Mouse (Mus musculus) limb, embryonic 14.5 days (tissue): ENCODE data around the gene Olfr91. TPM values are rescaled to one million over a fixed set of nuclear protein-coding genes. Genes with fewer than 3 reads are reported as not detected.

Experiments
- ATAC-seq: fragments of 200-750 bp; cut with Nextera tagmentation; 2 replicates; pipeline ENCODE4 v1.8.0; 2017; ENCODE audit warnings: low read depth, moderate number of reproducible peaks, moderate TSS enrichment; ENCODE audit not compliant: low FRiP score
- DNase-seq: peaks from one replicate; pipeline ENCODE4 v3.0.0-alpha.2; 2015; ENCODE audit warnings: low spot score
- H3K27ac ChIP-seq: fragments of 300-500 bp; sonication (generic); replicated peaks from 2 replicates; pipeline ENCODE4 v1.5.1; 2014; ENCODE audit warnings: low read depth, mild to moderate bottlenecking, low read length, moderate library complexity, mixed read lengths
- H3K27me3 ChIP-seq: fragments of 300-500 bp; sonication (generic); 2 replicates; pipeline ENCODE4 v1.6.1; 2014; ENCODE audit warnings: low read length, mixed read lengths; ENCODE audit not compliant: control insufficient read depth, insufficient read depth
- H3K36me3 ChIP-seq: fragments of 300-500 bp; sonication (generic); 2 replicates; pipeline ENCODE4 v1.6.1; 2014; ENCODE audit warnings: mild to moderate bottlenecking, low read length, moderate library complexity, mixed read lengths; ENCODE audit not compliant: control insufficient read depth, insufficient read depth
- H3K4me1 ChIP-seq: fragments of 300-500 bp; sonication (generic); 2 replicates; pipeline ENCODE4 v1.6.1; 2014; ENCODE audit warnings: antibody characterized with exemption, low read length, mixed read lengths; ENCODE audit not compliant: control insufficient read depth, insufficient read depth
- H3K4me2 ChIP-seq: fragments of 300-500 bp; sonication (generic); replicated peaks from 2 replicates; pipeline ENCODE4 v1.6.1; 2014; ENCODE audit warnings: low read depth, mild to moderate bottlenecking, low read length, moderate library complexity; ENCODE audit not compliant: severe bottlenecking
- H3K4me3 ChIP-seq: fragments of 300-500 bp; sonication (generic); replicated peaks from 2 replicates; pipeline ENCODE4 v1.5.1; 2014; ENCODE audit warnings: low read length
- H3K9ac ChIP-seq: fragments of 300-500 bp; sonication (generic); 2 replicates; pipeline ENCODE4 v1.6.1; 2014; ENCODE audit warnings: mild to moderate bottlenecking, low read depth, low read length, moderate library complexity; ENCODE audit not compliant: severe bottlenecking
- H3K9me3 ChIP-seq: fragments of 300-500 bp; sonication (generic); 2 replicates; pipeline ENCODE4 v1.6.1; 2016; ENCODE audit warnings: low read length; ENCODE audit not compliant: control insufficient read depth
- POLR2A ChIP-seq: fragments of 200-500 bp; IDR thresholded peaks from 2 replicates; pipeline ENCODE4 v1.8.0; 2012; ENCODE audit warnings: inconsistent platforms, mild to moderate bottlenecking, moderate library complexity, borderline replicate concordance; ENCODE audit not compliant: insufficient read depth, insufficient read length; ENCODE audit errors: extremely low read depth
- WGBS: fragments of 180-500 bp; shearing (Covaris S2); extraction: QIAGEN DNeasy Blood & Tissue Kit; methylation state at CpG from one replicate; pipeline ENCODE4 v1.1.7; 2014; 5-methylcytosine and 5-hydroxymethylcytosine counted together
- polyA plus RNA-seq, 2 experiments: library from polyadenylated mRNA; depleted of rRNA in 1 of 2; stranded (reverse) in 1 of 2; unstranded in 1 of 2; fragments of >200 nt; fragmentation: Nextera tagmentation in 1 of 2; extraction: Ambion mirVana in 1 of 2; gene quantifications; 2 replicates each; pipeline versions ENCODE4 v1.2.1 to v1.2.3; 2012 to 2014

Olfr91 gene
- polyA plus RNA-seq, 2 experiments = not detected

GRCm38 (mm10) chr17:37049570-37050310 lies 48.3 kb downstream of the Olfr91 start:
- H3K27ac ChIP-seq = 0 out of 2 replicates have a peak overlapping the region, but pooled peaks have one; percentile 38
- peak overlapping the region; percentile 60 for H3K4me3 ChIP-seq
- WGBS = 3% methylated on average over 39 of the region's 39 CpGs
- no peak for TF ChIP-seq POLR2A
- H3K9ac ChIP-seq = peak overlapping the region; percentile 80
- DNase-seq = peak; percentile 40
- peak overlapping the region; percentile 82 for H3K4me2 ChIP-seq
- peaks cover 28% of the 10 kb centered on the region for H3K4me1 ChIP-seq
- ATAC-seq = peak; percentile 18; the same call in 1 of the 2 replicates
- H3K36me3 ChIP-seq = peaks cover 9% of the 10 kb centered on the region
- no peaks in the 10 kb centered on the region for H3K9me3 ChIP-seq
- no peaks in the 10 kb centered on the region for H3K27me3 ChIP-seq

DNA sequence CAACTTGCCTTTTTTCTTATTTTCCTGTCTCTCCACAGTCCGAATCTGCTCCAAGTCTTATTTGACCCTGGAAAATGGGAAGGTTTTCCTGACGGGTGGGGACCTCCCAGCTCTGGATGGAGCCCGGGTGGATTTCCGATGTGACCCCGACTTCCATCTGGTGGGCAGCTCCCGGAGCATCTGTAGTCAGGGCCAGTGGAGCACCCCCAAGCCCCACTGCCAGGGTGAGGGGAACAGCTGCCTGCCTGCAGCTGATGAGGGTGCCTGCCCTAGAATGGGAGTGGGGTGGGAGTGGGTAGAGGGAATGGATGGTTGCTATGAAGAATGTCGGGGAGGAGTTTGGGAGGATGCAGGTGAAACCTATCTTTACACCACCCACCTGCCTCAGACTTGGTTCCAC lies 49.7 kb downstream of the Olfr91 start:
- DNase-seq (no peak), ATAC-seq (no peak)
- H3K4me1 ChIP-seq = peaks cover 28% of the 10 kb centered on the region
- H3K36me3 ChIP-seq = peaks cover 4% of the 10 kb centered on the region; the same call in 1 of the 2 replicates
- no peak overlapping the region for H3K4me3 ChIP-seq
- no peak for TF ChIP-seq POLR2A
- WGBS = 64% methylated on average over 7 of the region's 7 CpGs
- H3K27me3 ChIP-seq = no peaks in the 10 kb centered on the region
- no peak overlapping the region for H3K9ac ChIP-seq
- no peaks in the 10 kb centered on the region for H3K9me3 ChIP-seq
- no peak overlapping the region for H3K4me2 ChIP-seq
- H3K27ac ChIP-seq = no peak overlapping the region

DNA sequence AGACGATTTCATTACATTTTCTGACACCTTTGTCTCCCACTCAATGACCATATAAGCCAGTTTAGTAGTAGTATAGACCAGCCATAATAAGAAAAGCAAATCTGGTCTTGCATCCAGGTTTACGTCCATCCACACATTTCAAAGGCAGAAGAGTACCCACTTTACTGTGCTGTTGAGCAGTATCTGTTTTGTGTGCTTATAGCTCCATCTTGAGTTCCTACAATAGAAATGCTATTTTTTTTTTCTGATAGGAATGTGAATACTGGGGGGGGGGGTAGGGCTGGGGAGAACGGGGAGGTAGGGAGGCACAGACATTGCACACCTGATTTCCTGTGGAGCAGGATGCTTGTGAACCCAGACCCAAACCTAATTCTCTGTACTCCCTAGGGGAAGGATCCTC lies 50.1 kb downstream of the Olfr91 start:
- H3K4me2 ChIP-seq = no peak overlapping the region
- DNase-seq (peak; percentile 57), ATAC-seq (no peak)
- 32% methylated on average over 3 of the region's 3 CpGs for WGBS
- no peak overlapping the region for H3K4me3 ChIP-seq
- TF ChIP-seq POLR2A = no peak
- H3K9me3 ChIP-seq = no peaks in the 10 kb centered on the region
- H3K36me3 ChIP-seq = peaks cover 4% of the 10 kb centered on the region; the same call in 1 of the 2 replicates
- H3K27me3 ChIP-seq = no peaks in the 10 kb centered on the region
- H3K9ac ChIP-seq = no peak overlapping the region
- H3K4me1 ChIP-seq = peaks cover 28% of the 10 kb centered on the region
- no peak overlapping the region for H3K27ac ChIP-seq

DNA sequence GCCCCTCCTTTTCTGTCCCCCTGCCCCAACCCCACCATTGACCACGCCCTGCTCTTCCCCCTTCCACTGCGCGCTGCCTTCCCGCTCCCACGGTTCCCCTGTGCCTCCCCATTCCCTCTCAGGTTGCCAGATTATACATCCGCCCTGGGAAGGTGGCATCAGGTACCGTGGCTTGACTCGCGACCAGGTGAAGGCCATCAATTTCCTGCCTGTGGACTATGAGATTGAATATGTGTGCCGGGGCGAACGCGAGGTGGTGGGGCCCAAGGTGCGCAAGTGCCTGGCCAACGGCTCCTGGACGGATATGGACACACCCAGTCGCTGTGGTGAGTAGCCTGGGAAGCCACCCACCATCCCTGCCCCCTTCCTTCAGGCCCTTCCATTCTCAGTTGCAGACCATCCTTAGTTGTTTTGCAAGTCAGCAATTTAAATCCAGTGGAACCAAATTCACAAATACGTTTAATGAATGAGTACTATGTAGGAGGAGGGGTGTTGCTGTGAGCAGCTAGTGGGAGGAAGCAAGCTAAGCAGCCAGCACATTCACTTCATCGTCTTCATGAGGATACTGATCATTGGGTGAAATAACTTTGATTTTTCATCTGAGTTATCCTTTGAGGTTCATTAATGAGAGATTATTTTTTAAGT lies 50.6 kb downstream of the Olfr91 start:
- H3K36me3 ChIP-seq = peaks cover 4% of the 10 kb centered on the region; the same call in 1 of the 2 replicates
- peak overlapping the region; percentile 86 for H3K4me3 ChIP-seq
- H3K4me2 ChIP-seq = peak overlapping the region; percentile 87
- no peak for ATAC-seq
- WGBS = 24% methylated on average over 19 of the region's 19 CpGs
- no peak overlapping the region for H3K27ac ChIP-seq
- 0 out of 2 replicates have a peak overlapping the region, but pooled peaks have one; percentile 94 for H3K9ac ChIP-seq
- DNase-seq = no peak
- no peak for TF ChIP-seq POLR2A
- H3K9me3 ChIP-seq = no peaks in the 10 kb centered on the region
- H3K4me1 ChIP-seq = peaks cover 28% of the 10 kb centered on the region
- no peaks in the 10 kb centered on the region for H3K27me3 ChIP-seq

- TF ChIP-seq POLR2A = no peak
- Histone ChIP-seq H3K4me2 (peak overlapping the region; percentile 87), H3K9me3 (no peaks in the 10 kb centered on the region), H3K27ac (peak overlapping the region; percentile 77), H3K27me3 (no peaks in the 10 kb centered on the region), H3K4me1 (peaks cover 27% of the 10 kb centered on the region), H3K4me3 (peak overlapping the region; percentile 86), H3K9ac (peak overlapping the region; percentile 94), H3K36me3 (0 out of 2 replicates have a peak, but pooled peaks cover 4% of the 10 kb centered on the region)
- peak; percentile 71 for ATAC-seq
- under 1% methylated on average over 19 of the region's 58 CpGs for WGBS
- peak; percentile 67 for DNase-seq
These were observed 51.6 kb downstream of the Olfr91 start for GRCm38 (mm10) chr17:37046312-37047112.
